Mouse (Mus musculus) heart, postnatal 0 days (tissue): ENCODE results near the gene Tefm. TPM values are rescaled to one million over a fixed set of nuclear protein-coding genes. Genes with fewer than 3 reads are reported as not detected.
"Not testable (repeated sequence)": the region's sequence is repeated elsewhere in the genome, so short reads cannot be mapped to it uniquely, and the experiment has no call there.

Source experiments
- ATAC-seq: fragments of 200-750 bp; cut with Nextera tagmentation; 2 replicates; pipeline ENCODE4 v1.8.0; 2017; ENCODE audit warnings: low read depth, moderate number of reproducible peaks, moderate library complexity; ENCODE audit not compliant: insufficient read depth
- DNase-seq: peaks from one replicate; pipeline ENCODE4 v3.0.0-alpha.2; 2016; ENCODE audit warnings: low spot score
- H3K27ac ChIP-seq: fragments of 300-500 bp; sonication (generic); 2 replicates; pipeline ENCODE4 v1.5.1; 2014; ENCODE audit warnings: low read depth, mild to moderate bottlenecking
- H3K27me3 ChIP-seq: fragments of 300-500 bp; sonication (generic); 2 replicates; pipeline ENCODE4 v1.6.1; 2014; ENCODE audit warnings: low read length, mixed read lengths; ENCODE audit not compliant: control insufficient read depth, insufficient read depth
- H3K36me3 ChIP-seq: fragments of 300-500 bp; sonication (generic); replicated peaks from 2 replicates; pipeline ENCODE4 v1.6.1; 2014; ENCODE audit warnings: low read length, mixed read lengths; ENCODE audit not compliant: control insufficient read depth, insufficient read depth
- H3K4me1 ChIP-seq: fragments of 300-500 bp; sonication (generic); 2 replicates; pipeline ENCODE4 v1.6.1; 2014; ENCODE audit warnings: antibody characterized with exemption; ENCODE audit not compliant: control insufficient read depth, insufficient read depth
- H3K4me2 ChIP-seq: fragments of 300-500 bp; sonication (generic); 2 replicates; pipeline ENCODE4 v1.6.1; 2014; ENCODE audit warnings: low read depth, mild to moderate bottlenecking, low read length, moderate library complexity
- H3K4me3 ChIP-seq: fragments of 300-500 bp; sonication (generic); 2 replicates; pipeline ENCODE4 v1.5.1; 2014; ENCODE audit warnings: low read depth, low read length
- H3K9ac ChIP-seq: fragments of 300-500 bp; sonication (generic); replicated peaks from 2 replicates; pipeline ENCODE4 v1.6.1; 2014; ENCODE audit warnings: low read depth, low read length, mixed read lengths
- H3K9me3 ChIP-seq: fragments of 300-500 bp; sonication (generic); replicated peaks from 2 replicates; pipeline ENCODE4 v1.6.1; 2016; ENCODE audit warnings: low read length; ENCODE audit not compliant: control insufficient read depth
- CTCF ChIP-seq: IDR thresholded peaks from 2 replicates; pipeline ENCODE4 v1.5.1; 2016; ENCODE audit warnings: antibody characterized with exemption, control low read depth, low read depth
- EP300 ChIP-seq: IDR thresholded peaks from 2 replicates; pipeline ENCODE4 v1.6.1; 2016; ENCODE audit warnings: antibody characterized with exemption, low read depth
- WGBS: fragments of 180-500 bp; shearing (Covaris S2); extraction: QIAGEN DNeasy Blood & Tissue Kit; methylation state at CpG from one replicate; pipeline ENCODE4 v1.1.7; 2014; 5-methylcytosine and 5-hydroxymethylcytosine counted together
- polyA plus RNA-seq: library from polyadenylated mRNA; unstranded; fragments of >200 nt; fragmentation: Nextera tagmentation; extraction: Ambion mirVana; gene quantifications from 2 replicates; pipeline ENCODE4 v1.2.1, GENCODE M21; 2015
- total RNA-seq: library from RNA; depleted of rRNA; stranded (reverse); fragments of >200 nt; gene quantifications from 2 replicates; pipeline ENCODE4 v1.2.3, GENCODE M21; 2014; ENCODE audit warnings: low replicate concordance

Tefm gene
- total and polyA plus RNA-seq, 2 experiments from 2014 or later, result 39.9 to 40.3 TPM

GRCm38 (mm10) chr11:80183054-80183704 lies 41.2 kb upstream of the Tefm start:
- H3K27ac ChIP-seq, result peak overlapping the region; percentile 94
- not testable (repeated sequence) for H3K9ac ChIP-seq, H3K36me3 ChIP-seq, H3K9me3 ChIP-seq, H3K4me1 ChIP-seq, H3K27me3 ChIP-seq, DNase-seq
- peak overlapping the region; percentile 78 for H3K4me2 ChIP-seq
- peak overlapping the region; percentile 91 for H3K4me3 ChIP-seq
- WGBS, result 39% methylated on average over 12 of the region's 12 CpGs
- TF ChIP-seq CTCF, result 0 out of 2 replicates have a peak, but pooled peaks have one; percentile 12
- ATAC-seq, result peak; percentile 62

GRCm38 (mm10) chr11:80181021-80181749 lies 39.2 kb upstream of the Tefm start:
- no peaks in the 10 kb centered on the region for H3K9me3 ChIP-seq
- no peak overlapping the region for H3K4me3 ChIP-seq
- no peak overlapping the region for H3K9ac ChIP-seq
- H3K27me3 ChIP-seq, result no peaks in the 10 kb centered on the region
- peaks cover 16% of the 10 kb centered on the region for H3K4me1 ChIP-seq
- DNase-seq (no peak), ATAC-seq (no peak)
- TF ChIP-seq CTCF (no peak), EP300 (no peak)
- no peak overlapping the region for H3K27ac ChIP-seq
- no peak overlapping the region for H3K4me2 ChIP-seq
- 72% methylated on average over 5 of the region's 5 CpGs for WGBS
- no peaks in the 10 kb centered on the region for H3K36me3 ChIP-seq

GRCm38 (mm10) chr11:80178316-80178715 lies 36.3 kb upstream of the Tefm start:
- WGBS, result 87% methylated on average over 8 of the region's 8 CpGs
- Histone ChIP-seq H3K9me3 (no peaks in the 10 kb centered on the region), H3K36me3 (no peaks in the 10 kb centered on the region), H3K4me1 (peaks cover 13% of the 10 kb centered on the region), H3K4me3 (no peak overlapping the region), H3K27ac (0 out of 2 replicates have a peak overlapping the region, but pooled peaks have one; percentile 48), H3K4me2 (no peak overlapping the region), H3K9ac (no peak overlapping the region), H3K27me3 (no peaks in the 10 kb centered on the region)
- ATAC-seq (no peak), DNase-seq (no peak)
- no peak for TF ChIP-seq EP300
- TF ChIP-seq CTCF, result no peak

- H3K27ac ChIP-seq, result peak overlapping the region; percentile 48
- ATAC-seq, result peak; percentile 27; the same call in 1 of the 2 replicates
- no peaks in the 10 kb centered on the region for H3K27me3 ChIP-seq
- no peak overlapping the region; the same call in 1 of the 2 replicates for H3K9ac ChIP-seq
- peaks cover 13% of the 10 kb centered on the region for H3K4me1 ChIP-seq
- H3K36me3 ChIP-seq, result no peaks in the 10 kb centered on the region
- peak; percentile 39 for DNase-seq
- H3K4me3 ChIP-seq, result no peak overlapping the region
- TF ChIP-seq EP300 (no peak), CTCF (no peak)
- H3K9me3 ChIP-seq, result no peaks in the 10 kb centered on the region
- H3K4me2 ChIP-seq, result no peak overlapping the region
- 61% methylated on average over 11 of the region's 11 CpGs for WGBS
Measured at GRCm38 (mm10) chr11:80176911-80177895, 35.2 kb upstream of the Tefm start.

- Histone ChIP-seq H3K9ac (no peak overlapping the region), H3K36me3 (no peaks in the 10 kb centered on the region), H3K4me3 (no peak overlapping the region), H3K27me3 (no peaks in the 10 kb centered on the region), H3K9me3 (no peaks in the 10 kb centered on the region), H3K27ac (no peak overlapping the region), H3K4me2 (no peak overlapping the region), H3K4me1 (peaks cover 13% of the 10 kb centered on the region)
- WGBS, result 75% methylated on average over 11 of the region's 11 CpGs
- ATAC-seq (no peak), DNase-seq (no peak)
- TF ChIP-seq CTCF (no peak), EP300 (no peak)
Measured at GRCm38 (mm10) chr11:80173963-80174670, 32.1 kb upstream of the Tefm start.
